Comparison of ENCODE assay signal across 15 mouse cellular contexts in the genomic region with DNA sequence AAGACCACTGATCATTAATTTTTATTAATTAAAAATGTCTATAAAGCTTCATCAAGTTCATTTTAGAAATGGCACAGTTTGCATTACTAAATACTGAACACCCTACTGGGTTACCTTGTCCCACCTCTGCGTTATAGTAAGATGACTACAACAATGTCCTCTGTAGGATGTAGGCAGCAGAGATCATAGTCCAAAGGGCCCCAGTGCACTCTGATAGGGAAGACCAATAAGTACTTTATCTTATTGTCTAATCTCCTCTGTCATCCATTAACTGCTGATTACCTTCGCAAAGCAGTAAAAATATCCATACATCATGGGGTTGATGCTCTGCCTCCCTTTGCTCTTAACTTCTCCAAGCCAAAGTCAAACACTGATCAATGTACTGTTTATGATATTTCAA.
"Had no signal": no experiment of that assay in that cellular context is flagged by ENCODE, and none has a peak within 500 bp of the region (broad histone marks: within the 10 kb centered on the region; RNA-seq: fewer than 3 reads in every experiment).

No protein-coding gene starts in this region.

- H3K36me3 ChIP-seq: neural tube, embryonic 13.5 days; neural tube, embryonic 15.5 days; stomach, embryonic 15.5 days had no signal

- H3K27ac ChIP-seq: neural tube, embryonic 13.5 days; neural tube, embryonic 15.5 days; stomach, embryonic 15.5 days had no signal

- H3K27me3 ChIP-seq: neural tube, embryonic 13.5 days; neural tube, embryonic 15.5 days; stomach, embryonic 15.5 days had no signal

- H3K4me2 ChIP-seq: neural tube, embryonic 13.5 days; neural tube, embryonic 15.5 days; stomach, embryonic 15.5 days had no signal

- H3K4me3 ChIP-seq: neural tube, embryonic 13.5 days; neural tube, embryonic 15.5 days; stomach, embryonic 15.5 days had no signal

- H3K9ac ChIP-seq: neural tube, embryonic 13.5 days; neural tube, embryonic 15.5 days; stomach, embryonic 15.5 days had no signal

- H3K4me1 ChIP-seq: neural tube, embryonic 13.5 days; neural tube, embryonic 15.5 days; stomach, embryonic 15.5 days had no signal

- DNase-seq: retina, postnatal 1 day; right cerebral cortex, adult 18-20 months; right cerebral cortex, postnatal 14 days; right cerebral cortex, postnatal 25 days; right cerebral cortex, postnatal 4 days; spleen, adult 18-20 months; thymus, adult 18-20 months; thymus, adult 2 months; thymus, postnatal 14 days; thymus, postnatal 25 days; thymus, postnatal 36 days; thymus, postnatal 4 days had no signal

- H3K9me3 ChIP-seq: neural tube, embryonic 13.5 days; neural tube, embryonic 15.5 days; stomach, embryonic 15.5 days had no signal
